Mouse (Mus musculus) layer of hippocampus, adult 11-12 months (tissue): ENCODE results near the gene Meltf.

Experiments
- DNase-seq: peaks from one replicate; pipeline ENCODE4 v3.0.0; 2022; ENCODE audit warnings: low spot score

Meltf gene

DNA sequence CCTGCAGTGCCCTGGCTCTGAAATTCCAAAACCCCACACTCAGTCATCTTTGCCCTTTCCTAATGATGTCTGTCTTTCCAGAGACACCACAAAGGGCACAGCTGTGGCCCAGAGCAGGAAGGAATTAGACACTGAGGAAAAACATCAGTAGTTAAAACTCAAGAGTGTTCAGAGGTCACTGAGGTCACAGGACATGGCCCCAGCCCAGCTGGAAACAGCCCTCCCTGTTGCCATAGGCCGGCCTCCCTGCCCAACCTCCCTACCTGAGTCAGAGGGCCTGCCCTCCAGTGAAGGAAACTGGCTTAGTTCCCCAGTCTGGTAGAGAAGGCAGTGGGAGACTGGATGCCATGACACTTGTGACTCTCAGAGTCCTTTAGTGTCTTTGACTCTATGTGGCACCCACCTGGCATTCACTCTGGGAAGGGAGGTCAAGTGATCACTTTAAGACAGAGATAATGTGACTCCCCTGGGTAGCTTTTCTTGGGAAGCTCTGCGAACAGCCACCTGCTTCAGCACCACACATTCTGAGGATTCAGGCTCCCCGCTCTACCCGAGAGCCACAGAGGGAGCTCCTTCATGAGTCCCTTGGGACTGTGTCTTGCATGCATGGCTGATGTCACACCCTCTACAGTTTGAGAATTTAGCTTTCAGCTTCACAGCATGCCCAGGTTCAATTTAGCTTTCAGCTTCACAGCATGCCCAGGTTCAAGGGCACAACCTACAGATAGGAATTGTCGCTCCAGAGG, 15.0 kb downstream of the Meltf start:
- DNase-seq = no peak

DNA sequence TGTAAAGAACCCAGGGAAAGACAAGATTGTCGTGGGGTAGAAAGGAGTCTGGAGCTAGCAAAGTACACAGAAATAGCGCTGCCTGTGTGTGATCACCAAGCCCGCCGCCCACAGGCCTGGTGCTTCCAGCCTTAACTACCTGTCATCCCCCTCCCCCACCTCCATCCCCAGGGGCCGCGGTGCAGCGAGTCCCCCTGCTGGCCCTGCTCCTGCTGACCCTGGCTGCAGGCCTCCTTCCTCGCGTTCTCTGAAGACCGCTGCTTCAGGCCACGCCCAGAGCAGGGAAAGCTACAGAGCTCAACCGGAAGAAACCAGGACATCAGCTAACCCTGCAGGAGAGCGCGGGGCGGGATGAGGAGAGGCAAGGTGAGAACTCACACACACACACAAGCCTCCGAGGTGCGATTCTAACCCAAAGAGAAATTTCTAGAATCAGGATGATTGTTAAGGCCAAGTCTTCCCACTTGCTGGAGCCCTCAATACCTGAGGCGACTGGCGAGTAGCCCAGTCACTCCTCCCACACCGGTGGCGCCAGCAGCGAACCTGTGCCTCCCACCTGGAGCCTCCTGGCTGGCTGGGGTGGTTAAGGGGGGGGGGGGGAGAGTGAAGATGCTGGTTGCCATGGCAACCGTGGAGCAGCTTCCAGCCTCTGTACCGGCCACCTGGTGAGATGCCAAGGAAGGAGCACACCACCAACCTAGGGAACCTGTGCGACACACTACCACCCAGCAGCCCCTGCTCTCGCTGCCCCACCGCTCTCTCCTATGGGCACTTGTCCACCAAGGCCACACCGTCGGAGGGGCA, 18.6 kb downstream of the Meltf start:
- DNase-seq = peak; percentile 67

DNA sequence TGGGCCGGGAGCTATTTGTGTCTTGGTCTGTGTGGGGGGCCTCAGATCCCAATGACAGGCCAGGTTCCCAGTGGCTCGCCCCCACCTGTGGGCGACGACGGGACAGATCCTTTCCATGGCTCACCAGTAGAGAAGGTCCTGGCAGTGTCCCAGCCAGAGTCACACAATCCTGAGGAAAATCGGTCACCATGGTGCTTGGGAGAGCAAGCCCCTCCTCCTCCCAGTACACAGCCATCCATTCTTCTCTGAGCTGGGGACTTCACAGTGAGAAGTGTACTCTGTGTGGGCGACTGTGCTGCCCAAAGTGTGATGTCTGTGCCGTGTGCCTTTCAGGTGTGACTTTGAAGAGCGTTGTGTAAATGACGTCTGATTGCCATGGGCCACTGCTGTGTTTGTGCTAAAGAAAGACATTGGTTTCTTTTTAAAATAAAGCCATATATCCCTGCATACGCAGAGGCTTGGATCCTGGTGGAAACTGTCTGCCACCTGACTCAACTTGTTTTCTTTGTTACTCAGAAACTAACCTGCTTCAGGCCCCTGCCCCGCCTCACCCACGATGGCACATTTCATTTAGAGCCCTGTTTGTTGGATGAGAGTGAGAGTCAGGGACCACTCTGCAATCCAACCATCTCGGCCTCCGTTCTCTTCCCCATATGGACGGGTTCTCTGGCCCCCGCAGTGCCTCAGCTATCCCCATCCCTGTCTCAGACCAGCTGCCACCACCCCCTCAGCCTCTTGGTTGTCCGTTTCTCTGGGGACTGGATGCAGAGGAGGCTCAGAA, 20.1 kb downstream of the Meltf start:
- peak; percentile 87 for DNase-seq

DNA sequence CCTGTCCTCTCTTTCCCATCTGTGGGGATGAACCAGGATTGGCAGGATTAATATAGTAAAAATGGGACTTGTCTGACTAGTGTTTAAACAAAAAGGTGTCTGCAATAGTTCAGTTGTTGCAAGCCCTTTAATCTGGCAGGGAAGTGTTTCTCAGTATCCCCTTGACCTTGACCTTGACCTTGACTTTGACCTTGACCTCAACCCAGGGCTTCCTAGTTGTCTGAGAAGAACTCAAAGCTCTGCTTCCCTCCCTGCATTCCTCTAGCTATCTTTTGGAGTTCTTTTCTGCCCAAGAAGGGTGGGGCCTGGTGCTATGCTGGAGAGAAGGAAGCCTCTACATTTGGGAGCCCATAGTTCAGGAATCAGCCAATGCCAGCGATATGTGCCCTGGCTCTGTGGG, 23.3 kb downstream of the Meltf start:
- DNase-seq = no peak

DNA sequence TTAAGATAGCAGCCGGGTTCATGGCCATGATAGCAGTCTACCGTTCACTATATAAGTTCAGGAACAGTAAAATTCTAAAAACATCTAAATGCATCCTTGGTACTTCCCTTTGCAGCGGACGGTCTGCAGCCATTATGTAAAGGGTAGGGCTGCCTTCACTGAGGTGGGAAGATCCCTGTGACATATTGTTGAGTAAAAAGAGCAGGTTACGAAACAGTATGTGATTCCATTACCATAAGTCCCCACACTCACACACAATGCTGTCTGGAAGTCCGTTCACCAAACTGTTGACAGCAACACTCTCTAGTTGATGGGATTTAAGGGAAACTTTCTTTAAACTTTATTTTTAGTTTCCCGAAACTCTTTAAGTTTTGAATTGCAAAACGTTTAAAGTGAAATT, 24.6 kb downstream of the Meltf start:
- DNase-seq = no peak

DNA sequence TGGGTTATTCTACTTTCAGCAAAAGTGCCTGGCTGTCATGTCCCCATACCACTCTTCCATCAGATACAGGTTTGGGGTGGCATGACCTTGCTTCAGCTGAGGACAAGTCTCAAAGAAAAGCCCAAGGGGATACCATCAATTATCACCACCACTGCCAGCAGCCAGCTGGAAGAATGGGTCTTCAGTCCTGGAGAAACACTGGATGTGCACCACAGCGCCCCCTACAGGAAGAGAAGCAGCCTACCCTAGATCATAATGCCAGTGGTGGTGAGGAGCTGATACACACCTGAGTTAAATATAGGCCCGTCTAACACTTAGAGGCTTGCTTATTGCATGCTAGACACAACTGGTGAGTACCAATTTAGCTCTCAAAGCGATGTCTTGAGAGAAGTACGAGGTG, 26.7 kb downstream of the Meltf start:
- DNase-seq = no peak

DNA sequence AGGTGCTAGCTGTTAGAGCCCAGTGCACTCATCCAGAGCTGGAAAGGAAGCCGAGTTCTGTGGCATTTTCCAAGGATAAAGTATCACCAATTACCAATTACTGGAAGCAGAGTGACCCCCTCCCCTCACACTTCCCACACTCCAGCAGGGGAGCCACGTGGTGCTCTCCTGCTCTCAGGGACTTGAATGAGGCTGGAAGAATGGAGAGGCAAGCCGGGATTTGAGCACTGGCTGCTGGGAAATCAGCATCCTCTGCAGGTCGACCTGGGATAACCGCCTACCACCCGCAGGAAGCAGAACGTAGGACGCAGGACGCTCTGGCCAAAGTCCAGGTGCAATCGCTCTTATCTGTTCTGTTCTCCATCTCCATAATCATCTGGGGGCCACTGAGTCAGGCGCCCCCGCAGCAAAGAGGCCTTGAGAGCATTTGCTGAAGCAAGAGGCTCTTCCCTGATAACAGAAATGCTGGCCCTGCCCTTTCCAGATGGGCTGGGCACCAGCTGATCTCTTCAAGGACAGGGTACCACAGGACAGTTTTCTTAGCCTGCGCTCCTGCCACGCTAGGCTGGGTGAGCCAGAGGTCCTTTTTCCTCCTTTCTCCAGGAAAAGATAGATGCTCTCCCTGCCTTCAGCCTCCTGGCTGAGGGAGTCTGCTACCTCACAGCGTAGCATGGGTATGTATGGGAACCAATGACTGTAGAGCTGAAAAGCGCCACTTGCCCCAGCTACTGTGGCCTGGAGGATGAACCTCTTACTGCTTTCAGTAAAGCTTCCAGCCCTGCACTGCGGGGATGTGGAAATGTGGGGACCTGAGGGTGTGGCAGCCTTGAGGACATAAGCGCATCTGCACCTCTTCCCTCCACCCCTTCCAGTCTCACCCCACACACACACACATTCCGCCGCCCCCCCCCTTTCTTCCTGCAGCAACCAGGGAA, 27.5 kb downstream of the Meltf start:
- no peak for DNase-seq

DNA sequence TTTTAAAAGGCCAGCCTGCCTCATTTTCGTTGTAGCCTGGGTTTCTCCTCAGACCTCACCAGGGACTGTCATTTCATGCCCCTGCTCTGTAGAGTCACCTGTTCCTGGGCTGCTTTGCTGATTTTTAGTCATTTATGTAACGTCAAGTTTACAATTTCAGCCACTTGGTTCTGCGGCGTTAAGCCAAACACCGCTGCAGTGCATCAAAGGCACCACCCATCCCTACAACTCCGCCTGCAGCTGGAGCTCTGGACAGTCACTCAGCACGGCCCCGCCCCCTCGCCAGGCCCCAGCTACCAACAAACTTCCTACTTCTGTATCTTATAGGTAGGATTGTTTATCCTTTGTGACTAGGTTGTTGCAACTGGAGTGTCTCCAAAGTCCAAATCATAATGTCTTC, 28.3 kb downstream of the Meltf start:
- DNase-seq = no peak

DNA sequence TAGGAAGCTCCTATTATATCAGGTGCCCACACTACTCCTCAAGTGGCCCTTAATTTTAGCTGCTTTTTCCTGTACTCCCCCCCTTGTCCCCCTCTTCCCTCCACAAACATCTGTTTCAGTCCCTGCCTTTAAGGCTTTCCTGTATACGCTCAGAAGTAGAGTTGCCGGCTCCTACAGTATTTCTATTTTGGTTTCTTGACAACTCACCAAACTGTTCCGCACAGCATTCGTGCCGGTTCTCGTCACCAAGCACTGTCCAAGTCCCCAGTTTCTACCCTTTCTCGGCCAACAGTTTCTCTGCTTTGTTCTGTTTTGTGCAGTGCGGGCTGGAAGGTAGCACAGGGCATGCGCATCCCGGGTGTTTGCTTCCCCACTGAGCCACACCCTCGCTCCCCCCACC, 30.3 kb downstream of the Meltf start:
- DNase-seq = no peak

DNA sequence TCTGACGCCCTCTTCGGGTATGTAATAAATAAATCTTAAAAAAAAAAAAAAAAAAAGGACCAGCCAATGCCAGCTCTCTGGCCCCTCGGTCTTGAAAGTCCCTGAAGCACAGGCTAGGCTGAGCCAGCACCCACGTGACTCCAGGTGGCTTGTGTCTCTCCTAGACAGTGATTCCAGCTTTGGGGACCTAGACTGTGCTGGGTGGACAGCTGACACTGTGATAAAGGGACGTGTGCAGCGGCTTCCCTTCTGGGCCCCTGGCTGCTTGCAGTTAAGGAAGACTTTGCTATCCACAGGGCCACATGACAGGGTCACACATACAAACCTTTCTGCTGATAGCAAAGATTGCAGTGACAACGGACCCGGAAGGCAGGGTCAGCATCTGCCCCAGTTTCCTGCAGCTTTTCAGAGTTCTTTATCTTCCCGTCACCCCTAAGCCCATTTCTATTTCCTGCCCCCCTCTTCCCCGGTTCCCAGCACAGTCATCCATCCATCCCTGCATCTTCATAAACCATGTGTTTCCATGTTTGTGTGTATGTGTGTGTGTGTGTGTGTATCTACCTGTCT, 31.8 kb downstream of the Meltf start:
- DNase-seq = no peak

DNA sequence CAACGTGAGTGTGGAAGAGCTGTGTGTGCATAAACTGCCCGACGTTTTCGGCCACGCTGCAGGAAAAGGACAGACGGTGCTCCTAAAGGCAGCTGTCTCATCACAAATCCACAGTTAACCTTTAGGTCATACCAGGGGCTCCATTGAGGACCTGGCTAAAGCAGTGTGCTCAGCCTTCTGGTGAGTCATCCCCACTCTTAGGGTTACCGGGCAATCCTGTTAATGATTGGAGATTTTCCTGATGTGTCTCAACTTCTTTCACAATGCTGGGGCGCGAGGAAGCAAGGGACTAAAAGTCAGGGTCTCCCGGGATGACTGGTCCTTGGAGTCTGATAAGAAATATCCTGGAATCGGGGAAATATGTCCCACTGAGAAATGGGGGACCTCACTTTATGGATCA, 39.2 kb downstream of the Meltf start:
- DNase-seq = no peak

DNA sequence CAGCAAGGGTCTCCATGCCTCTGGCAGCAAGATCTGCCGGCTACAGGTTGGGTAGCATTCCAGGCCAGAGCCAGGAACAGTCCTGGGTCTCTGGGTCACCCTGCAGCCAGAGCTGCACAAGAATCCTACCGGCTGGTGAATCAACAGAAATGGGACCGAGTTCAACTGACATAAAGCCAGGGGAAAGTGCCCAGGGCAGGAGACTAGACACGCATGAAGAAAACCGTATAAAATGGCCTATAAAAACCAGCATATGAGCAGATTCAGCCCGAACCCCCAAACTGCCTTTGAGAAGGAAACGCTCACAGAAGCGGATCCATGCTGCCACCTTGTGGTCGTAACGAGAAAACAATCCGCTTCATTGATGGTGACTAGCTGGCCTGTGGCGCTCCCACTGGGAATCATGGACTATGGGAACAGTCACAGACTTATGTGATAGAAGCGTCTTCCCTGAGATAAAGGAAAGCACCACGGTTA, 39.7 kb downstream of the Meltf start:
- DNase-seq = peak; percentile 90

DNA sequence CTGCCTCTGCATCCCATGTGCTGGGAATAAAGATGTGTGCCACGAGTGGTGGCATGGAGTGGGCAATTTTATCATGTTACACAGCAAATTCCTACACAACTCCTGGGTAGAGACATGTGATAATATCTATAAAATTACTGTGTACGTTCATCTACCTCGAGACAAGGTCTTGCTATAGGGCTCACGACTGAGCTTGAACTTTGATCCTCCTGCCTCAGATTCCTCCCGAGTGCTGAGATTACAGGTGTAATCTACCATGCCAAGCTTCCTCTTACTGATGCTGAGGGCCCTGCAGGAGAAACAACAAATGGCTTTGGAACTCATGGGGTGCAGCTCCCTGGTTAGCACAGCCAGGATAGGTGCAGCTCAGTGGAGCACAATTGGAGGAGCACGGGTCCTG, 45.8 kb downstream of the Meltf start:
- DNase-seq = no peak

DNA sequence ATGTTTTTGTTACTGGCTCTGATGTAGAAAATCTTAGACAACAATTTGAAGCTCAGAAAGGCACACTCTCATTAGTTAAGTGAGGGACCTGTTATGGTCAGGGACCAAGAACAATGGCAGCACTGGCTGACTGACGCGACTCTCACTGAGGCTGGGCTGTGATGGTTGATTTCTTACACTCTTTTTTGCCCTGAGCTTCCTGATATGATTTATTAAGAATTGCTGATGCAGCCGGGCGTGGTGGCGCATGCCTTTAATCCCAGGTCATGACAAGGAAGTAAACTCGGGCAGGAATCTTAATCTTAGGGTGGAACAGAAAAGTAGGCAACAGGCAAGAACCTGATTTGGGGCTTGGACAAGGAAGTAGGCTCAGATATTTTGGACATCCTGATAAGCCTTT, 47.5 kb downstream of the Meltf start:
- DNase-seq = no peak

DNA sequence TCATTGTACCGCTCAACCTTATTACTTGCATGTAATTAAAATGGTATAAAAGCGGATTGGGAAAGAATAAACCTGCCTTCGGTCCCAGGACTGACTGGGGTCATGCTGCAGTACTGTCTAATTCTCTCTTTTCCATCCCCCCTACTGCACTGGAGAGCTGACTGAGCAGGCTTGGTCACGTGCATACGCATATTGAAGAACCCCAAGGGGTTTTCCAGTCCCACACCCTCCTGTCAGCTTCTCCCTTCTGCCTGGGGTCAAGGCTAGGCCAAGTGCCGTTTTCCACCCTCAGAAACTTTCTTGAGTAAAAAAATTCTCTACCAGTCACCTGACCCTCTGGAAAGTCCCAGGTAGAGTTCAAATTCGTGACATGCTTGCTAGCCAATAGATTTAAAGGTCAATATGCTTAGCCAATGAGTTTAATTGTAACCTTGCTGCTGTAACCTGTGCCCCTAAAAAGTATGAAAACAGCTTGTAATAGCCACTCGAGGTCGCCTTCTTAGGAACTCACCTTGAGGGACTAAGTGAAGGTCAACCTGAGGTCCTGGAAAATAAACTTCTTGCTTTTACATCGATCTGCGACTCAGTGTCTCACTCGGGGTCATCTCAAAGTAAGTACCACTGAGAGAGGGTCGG, 48.1 kb downstream of the Meltf start:
- no peak for DNase-seq

DNA sequence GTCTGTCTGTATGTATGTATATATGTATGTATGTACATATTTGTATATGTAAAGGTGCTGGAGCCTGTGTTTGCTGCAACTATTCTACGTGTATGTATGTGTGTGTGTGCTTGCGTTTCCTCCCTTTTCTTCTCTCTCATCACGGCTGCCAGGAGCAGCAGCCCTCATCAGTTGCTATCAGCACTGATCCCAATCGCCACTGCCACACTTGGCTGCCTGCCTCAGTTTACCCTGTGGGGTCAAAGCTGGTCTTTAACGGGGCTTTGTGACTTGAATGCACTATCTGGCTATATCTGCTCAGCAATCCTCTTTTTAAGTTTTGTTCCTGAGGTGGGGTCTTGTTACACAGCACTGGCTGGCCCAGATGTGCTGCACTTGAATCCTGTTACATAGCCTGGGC, 48.8 kb downstream of the Meltf start:
- DNase-seq = no peak

DNA sequence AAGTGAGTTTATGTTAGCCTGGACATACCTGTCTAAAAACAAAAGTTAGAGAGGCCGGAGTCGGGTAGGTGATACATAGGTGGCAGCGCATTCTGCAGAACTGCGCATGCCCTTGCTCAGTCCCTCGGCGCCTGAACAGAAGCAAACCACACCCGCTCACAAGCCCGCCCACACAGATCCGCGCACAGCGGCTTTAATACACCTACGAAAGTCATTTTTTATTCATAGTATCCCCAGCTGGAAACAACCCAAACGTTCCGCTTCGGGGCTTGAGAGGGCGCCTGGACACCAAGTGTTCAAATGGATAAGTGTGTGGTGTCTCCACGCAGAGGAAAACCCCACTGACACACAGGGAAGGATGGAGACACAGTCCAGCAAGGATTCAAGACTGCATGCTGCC, 52.7 kb downstream of the Meltf start:
- peak; percentile 49 for DNase-seq

DNA sequence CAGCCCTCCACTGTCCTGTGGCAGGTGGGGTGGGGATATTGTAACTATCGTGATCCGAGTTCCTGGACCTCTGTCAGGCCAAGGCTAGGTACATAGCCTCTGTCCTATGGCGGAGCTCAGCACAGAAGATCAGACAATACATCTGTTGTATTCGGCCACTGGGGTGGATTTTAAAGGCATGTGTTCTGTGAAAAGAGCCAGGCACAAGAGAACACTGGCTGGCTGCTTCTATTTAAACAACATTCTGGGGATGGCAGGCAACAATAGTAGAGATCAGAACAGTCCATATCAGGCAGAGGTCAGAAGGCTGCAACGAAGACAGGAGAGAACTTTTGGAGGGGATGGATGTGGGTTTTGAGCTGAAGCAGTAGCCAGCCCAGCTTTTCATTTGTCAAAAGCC, 53.6 kb downstream of the Meltf start:
- DNase-seq = peak; percentile 59

DNA sequence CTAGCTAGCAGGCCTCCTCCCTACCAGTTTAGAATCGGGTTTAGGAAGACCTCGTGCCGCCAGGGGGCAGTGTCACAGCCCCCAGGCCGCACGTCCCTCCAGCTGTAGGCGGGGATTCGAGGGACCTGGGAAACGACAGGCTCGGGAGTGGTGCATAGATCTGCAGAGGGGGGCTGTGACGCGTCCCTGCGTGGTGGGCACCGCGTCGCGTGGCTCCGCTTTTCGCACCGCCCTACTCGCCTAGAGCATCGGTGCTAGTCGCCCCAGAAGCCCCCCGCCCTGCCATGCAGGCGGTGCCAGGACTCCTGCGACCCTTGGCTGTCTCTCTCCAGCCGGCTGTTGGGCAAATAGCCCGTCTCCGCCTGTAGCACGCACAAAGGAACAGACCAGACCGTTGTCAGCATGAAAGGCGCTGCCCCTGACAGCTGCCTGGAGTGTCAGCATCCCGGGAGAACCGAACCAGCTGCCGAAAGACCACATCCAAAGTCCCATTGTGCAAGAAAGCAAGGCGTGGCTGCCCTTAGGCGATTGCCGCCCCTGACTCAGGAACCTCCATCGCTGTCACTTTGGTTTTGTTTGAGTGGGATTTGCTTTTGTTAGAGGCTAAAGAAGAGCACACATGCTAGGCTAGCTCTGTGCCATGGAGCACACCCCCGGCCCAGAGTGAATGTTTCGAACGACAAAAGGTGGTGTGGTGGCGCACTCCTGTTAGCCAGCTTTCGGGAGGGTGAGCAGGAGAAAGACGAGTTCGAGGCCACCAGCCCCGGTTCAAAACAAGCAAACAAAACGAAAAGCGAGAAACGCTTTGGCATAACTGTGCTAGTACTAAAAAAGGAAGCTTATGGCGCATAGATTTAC, 54.5 kb downstream of the Meltf start:
- DNase-seq = peak; percentile 93
